Mouse (Mus musculus): Measurements from ENCODE around the gene Izumo2.
"Not testable (repeated sequence)": the region's sequence is repeated elsewhere in the genome, so short reads cannot be mapped to it uniquely, and the experiment has no call there.

The Izumo2 gene

GRCm38 (mm10) chr7:44697980-44698379 lies 10.6 kb upstream of the Izumo2 start:
- DNase-seq (ENCODE audit: low read depth, low spot score): no peak

- DNase-seq (ENCODE audit: low read depth, low spot score): peak; percentile 87
Observed at GRCm38 (mm10) chr7:44701921-44702320, 6.6 kb upstream of the Izumo2 start.

- peak; percentile 53 for DNase-seq (ENCODE audit: low read depth, low spot score)
Observed at GRCm38 (mm10) chr7:44702985-44703384, 5.6 kb upstream of the Izumo2 start.

- DNase-seq (ENCODE audit: low read depth, low spot score): peak; percentile 63
Observed at GRCm38 (mm10) chr7:44704363-44704762, 4.2 kb upstream of the Izumo2 start.

GRCm38 (mm10) chr7:44705086-44705485 lies 3.5 kb upstream of the Izumo2 start:
- DNase-seq (ENCODE audit: low read depth, low spot score): peak; percentile 45

GRCm38 (mm10) chr7:44706322-44706721 lies 2.2 kb upstream of the Izumo2 start:
- DNase-seq (ENCODE audit: low read depth, low spot score): no peak

GRCm38 (mm10) chr7:44707169-44707675 lies 1.3 kb upstream of the Izumo2 start:
- DNase-seq (ENCODE audit: low read depth, low spot score): peak; percentile 42

GRCm38 (mm10) chr7:44708093-44708492 lies 449 bp upstream of the Izumo2 start:
- DNase-seq (ENCODE audit: low read depth, low spot score): peak; percentile 69

- DNase-seq (ENCODE audit: low read depth, low spot score): peak; percentile 66
Observed at GRCm38 (mm10) chr7:44709881-44710280, 1.3 kb downstream of the Izumo2 start.

- DNase-seq (ENCODE audit: low read depth, low spot score): no peak
Observed at GRCm38 (mm10) chr7:44722058-44722457, 13.5 kb downstream of the Izumo2 start.

- peak; percentile 41 for DNase-seq (ENCODE audit: low read depth, low spot score)
Observed at GRCm38 (mm10) chr7:44724316-44724715, 15.8 kb downstream of the Izumo2 start.

GRCm38 (mm10) chr7:44726343-44726742 lies 17.8 kb downstream of the Izumo2 start:
- no peak for DNase-seq (ENCODE audit: low read depth, low spot score)

- DNase-seq (ENCODE audit: low read depth, low spot score): peak; percentile 52
Observed at GRCm38 (mm10) chr7:44727151-44727550, 18.6 kb downstream of the Izumo2 start.

- no peak for DNase-seq (ENCODE audit: low read depth, low spot score)
Observed at GRCm38 (mm10) chr7:44728082-44728975, 19.8 kb downstream of the Izumo2 start.

GRCm38 (mm10) chr7:44733723-44734122 lies 25.2 kb downstream of the Izumo2 start:
- DNase-seq (ENCODE audit: low read depth, low spot score): no peak

GRCm38 (mm10) chr7:44741361-44741760 lies 32.8 kb downstream of the Izumo2 start:
- DNase-seq (ENCODE audit: low read depth, low spot score): no peak

- peak; percentile 40 for DNase-seq (ENCODE audit: low read depth, low spot score)
Observed at GRCm38 (mm10) chr7:44744270-44744669, 35.7 kb downstream of the Izumo2 start.

GRCm38 (mm10) chr7:44745076-44745475 lies 36.5 kb downstream of the Izumo2 start:
- DNase-seq (ENCODE audit: low read depth, low spot score): peak; percentile 88

GRCm38 (mm10) chr7:44747115-44747514 lies 38.6 kb downstream of the Izumo2 start:
- no peak for DNase-seq (ENCODE audit: low read depth, low spot score)

- DNase-seq (ENCODE audit: low read depth, low spot score): peak; percentile 100
Observed at GRCm38 (mm10) chr7:44748101-44749044, 39.8 kb downstream of the Izumo2 start, which contains the start of gene Vrk3. Gene Vrk3, plus strand, starts transcription at chr7:44748413.

- not testable (repeated sequence) for DNase-seq (ENCODE audit: low read depth, low spot score)
Observed at GRCm38 (mm10) chr7:44750950-44751349, 42.4 kb downstream of the Izumo2 start, which contains the start of gene Zfp473. Gene Zfp473, minus strand, starts transcription at chr7:44751050.

- no peak for DNase-seq (ENCODE audit: low read depth, low spot score)
Observed at GRCm38 (mm10) chr7:44757164-44757563, 48.6 kb downstream of the Izumo2 start.
